Mouse (Mus musculus) liver, embryonic 13.5 days (tissue): ENCODE data around the gene Zfp456. TPM values are rescaled to one million over a fixed set of nuclear protein-coding genes. Genes with fewer than 3 reads are reported as not detected.

Experiments used
- ATAC-seq: fragments of 200-750 bp; cut with Nextera tagmentation; 2 replicates; pipeline ENCODE4 v1.8.0; 2017; ENCODE audit warnings: low read depth, mild to moderate bottlenecking, moderate number of reproducible peaks, moderate library complexity
- DNase-seq: peaks from one replicate; pipeline ENCODE4 v3.0.0; 2022
- H3K27ac ChIP-seq: fragments of 300-500 bp; sonication (generic); 2 replicates; pipeline ENCODE4 v1.5.1; 2015; ENCODE audit warnings: moderate library complexity, mild to moderate bottlenecking, inconsistent platforms
- H3K27me3 ChIP-seq: fragments of 300-500 bp; sonication (generic); 2 replicates; pipeline ENCODE4 v1.6.1; 2015; ENCODE audit warnings: mild to moderate bottlenecking, inconsistent platforms
- H3K36me3 ChIP-seq: fragments of 300-500 bp; sonication (generic); 2 replicates; pipeline ENCODE4 v1.6.1; 2015; ENCODE audit warnings: mild to moderate bottlenecking, inconsistent platforms
- H3K4me1 ChIP-seq: fragments of 300-500 bp; sonication (generic); replicated peaks from 2 replicates; pipeline ENCODE4 v1.6.1; 2015; ENCODE audit warnings: inconsistent platforms
- H3K4me2 ChIP-seq: fragments of 300-500 bp; sonication (generic); 2 replicates; pipeline ENCODE4 v1.6.1; 2015; ENCODE audit warnings: inconsistent platforms, mild to moderate bottlenecking, moderate library complexity
- H3K4me3 ChIP-seq: fragments of 300-500 bp; sonication (generic); replicated peaks from 2 replicates; pipeline ENCODE4 v1.5.1; 2015; ENCODE audit warnings: mild to moderate bottlenecking, inconsistent platforms
- H3K9ac ChIP-seq: fragments of 300-500 bp; sonication (generic); 2 replicates; pipeline ENCODE4 v1.6.1; 2015; ENCODE audit warnings: mild to moderate bottlenecking, inconsistent platforms
- H3K9me3 ChIP-seq: fragments of 300-500 bp; sonication (generic); replicated peaks from 2 replicates; pipeline ENCODE4 v1.6.1; 2016; ENCODE audit warnings: inconsistent platforms
- WGBS: fragments of 180-500 bp; shearing (Covaris S2); methylation state at CpG from one replicate; pipeline ENCODE4 v1.1.7; 2015; ENCODE audit not compliant: insufficient replicate concordance; 5-methylcytosine and 5-hydroxymethylcytosine counted together
- polyA plus RNA-seq: library from polyadenylated mRNA; unstranded; fragments of >200 nt; fragmentation: Nextera tagmentation; extraction: Ambion mirVana; gene quantifications from 2 replicates; pipeline ENCODE4 v1.2.1, GENCODE M21; 2015

Gene Zfp456
- polyA plus RNA-seq, 1 experiment from 2014 or later = 0.61 TPM

GRCm38 (mm10) chr13:67351854-67352253 lies 23.8 kb downstream of the Zfp456 start:
- no peaks in the 10 kb centered on the region for H3K4me1 ChIP-seq
- no peak overlapping the region for H3K9ac ChIP-seq
- no peaks in the 10 kb centered on the region for H3K36me3 ChIP-seq
- no peaks in the 10 kb centered on the region for H3K9me3 ChIP-seq
- no peak overlapping the region for H3K27ac ChIP-seq
- H3K4me2 ChIP-seq = no peak overlapping the region
- no peak for DNase-seq
- no peaks in the 10 kb centered on the region for H3K27me3 ChIP-seq
- ATAC-seq = no peak
- no peak overlapping the region for H3K4me3 ChIP-seq

GRCm38 (mm10) chr13:67343422-67343821 lies 32.2 kb downstream of the Zfp456 start:
- WGBS = 74% methylated on average over 2 of the region's 2 CpGs
- no peak for ATAC-seq

GRCm38 (mm10) chr13:67332877-67333276 lies 42.7 kb downstream of the Zfp456 start:
- Histone ChIP-seq H3K27me3 (no peaks in the 10 kb centered on the region), H3K9ac (peak overlapping the region; percentile 73), H3K9me3 (no peaks in the 10 kb centered on the region), H3K36me3 (no peaks in the 10 kb centered on the region), H3K4me1 (peaks cover 17% of the 10 kb centered on the region), H3K27ac (peak overlapping the region; percentile 39; the same call in 1 of the 2 replicates), H3K4me2 (peak overlapping the region; percentile 78), H3K4me3 (peak overlapping the region; percentile 70)
- 47% methylated on average over 1 of the region's 1 CpGs for WGBS
- ATAC-seq = no peak
- no peak for DNase-seq

More at GRCm38 (mm10) chr13:67343422-67343821, 32.2 kb downstream of the Zfp456 start:
- no peak overlapping the region for H3K4me3 ChIP-seq
- H3K9me3 ChIP-seq = no peaks in the 10 kb centered on the region
- H3K27ac ChIP-seq = no peak overlapping the region
- H3K9ac ChIP-seq = no peak overlapping the region
- H3K27me3 ChIP-seq = no peaks in the 10 kb centered on the region
- no peaks in the 10 kb centered on the region for H3K4me1 ChIP-seq
- no peak overlapping the region for H3K4me2 ChIP-seq
- peaks cover 21% of the 10 kb centered on the region for H3K36me3 ChIP-seq
- DNase-seq = no peak

- peak; percentile 73 for DNase-seq
- no peaks in the 10 kb centered on the region for H3K9me3 ChIP-seq
- peak within 1 kb of the TSS; percentile 70 for H3K4me3 ChIP-seq
- H3K27me3 ChIP-seq = no peaks in the 10 kb centered on the region
- peak within 1 kb of the TSS; percentile 73 for H3K9ac ChIP-seq
- H3K4me1 ChIP-seq = peaks cover 17% of the 10 kb centered on the region
- WGBS = 12% methylated on average over 17 of the region's 17 CpGs
- H3K36me3 ChIP-seq = no peaks in the 10 kb centered on the region
- peak within 1 kb of the TSS; percentile 78 for H3K4me2 ChIP-seq
- ATAC-seq = peak; percentile 91
- H3K27ac ChIP-seq = peak within 1 kb of the TSS; percentile 69
Observed at GRCm38 (mm10) chr13:67332019-67332724, 43.4 kb downstream of the Zfp456 start, which contains the start of gene Zfp595. Gene Zfp595 (minus strand): TSS chr13:67332570.

Other genes starting within 250 kb of the Zfp456 start
- 1.7 and 1.9 TPM in 2 replicates for gene Rsl1, start 202.6 kb downstream of the Zfp456 start, polyA plus RNA-seq
- gene Zfp455, start 181.3 kb downstream of the Zfp456 start, polyA plus RNA-seq = 0.43 and 0.46 TPM in 2 replicates
- gene Zfp458, start 97.3 kb downstream of the Zfp456 start, polyA plus RNA-seq = 0.41 and 0.46 TPM in 2 replicates
- 0.10 and 0.14 TPM in 2 replicates for gene Zfp457, start 69.3 kb downstream of the Zfp456 start, polyA plus RNA-seq
- 0.86 and 1.2 TPM in 2 replicates for gene Zfp595, start 43.2 kb downstream of the Zfp456 start, polyA plus RNA-seq
- gene Gm28044, start 15.3 kb downstream of the Zfp456 start, polyA plus RNA-seq = 0.30 and 0.63 TPM in 2 replicates
- gene Zfp953, start 15.2 kb downstream of the Zfp456 start, polyA plus RNA-seq = 0.61 and 0.79 TPM in 2 replicates
- gene Gm28041, start 77 bp downstream of the Zfp456 start, polyA plus RNA-seq = 0.27 TPM in 1 of 2 replicates, not detected in the other
- 1.7 and 1.9 TPM in 2 replicates for gene Zfp429, start 24.0 kb upstream of the Zfp456 start, polyA plus RNA-seq
- gene Zfp459, start 45.6 kb upstream of the Zfp456 start, polyA plus RNA-seq = 0.13 and 0.18 TPM in 2 replicates
- 5.2 and 6.4 TPM in 2 replicates for gene Zfp874a, start 75.8 kb upstream of the Zfp456 start, polyA plus RNA-seq
- 3.3 and 3.8 TPM in 2 replicates for gene Zfp874b, start 108.4 kb upstream of the Zfp456 start, polyA plus RNA-seq
- 3.1 and 3.3 TPM in 2 replicates for gene Zfp58, start 124.7 kb upstream of the Zfp456 start, polyA plus RNA-seq
- not detected in 2 replicates for gene Gm26965, start 150.3 kb upstream of the Zfp456 start, polyA plus RNA-seq
- gene Zfp87, start 150.4 kb upstream of the Zfp456 start, polyA plus RNA-seq = 8.4 and 9.1 TPM in 2 replicates
- gene Zfp748, start 178.0 kb upstream of the Zfp456 start, polyA plus RNA-seq = 5.1 and 5.9 TPM in 2 replicates
- gene Zfp729b, start 233.9 kb upstream of the Zfp456 start, polyA plus RNA-seq = 1.3 and 1.9 TPM in 2 replicates